Mouse (Mus musculus) MEL (cell line): ENCODE measurements at regions not wholly inside any gene's neighbourhood (a gene's known extent, or its start where the extent isn't known, plus 50 kb on each side); places are given as distances from the start of the nearest gene placed in this dataset.

ENCODE experiments used
- DNase-seq: peaks from one replicate; pipeline ENCODE4 v3.0.0; 2011; ENCODE audit warnings: low read depth, low spot score
- H3K27ac ChIP-seq: 2 replicates; pipeline ENCODE4 v1.5.1; 2012; ENCODE audit warnings: low read depth, mild to moderate bottlenecking, control low read depth, low read length, moderate library complexity; ENCODE audit not compliant: control insufficient read depth
- H3K27me3 ChIP-seq, 2 experiments: fragments of 150-350 bp in 1 of 2; sonication (generic) in 1 of 2; 2 replicates each; pipeline ENCODE4 v1.6.1; 2012; ENCODE audit warnings: low read length in 2 of 2, mild to moderate bottlenecking in 2 of 2, improper control_type of control experiment in 1 of 2, moderate library complexity in 1 of 2; ENCODE audit not compliant: insufficient read depth in 2 of 2, control insufficient read depth in 1 of 2
- H3K36me3 ChIP-seq, 2 experiments: 2 replicates each; pipeline ENCODE4 v1.6.1; 2012 to 2014; ENCODE audit warnings: low read length in 2 of 2, improper control_type of control experiment in 1 of 2, inconsistent platforms in 1 of 2, mild to moderate bottlenecking in 1 of 2; ENCODE audit not compliant: insufficient read depth in 2 of 2, control insufficient read depth in 1 of 2
- H3K4me1 ChIP-seq, 2 experiments: fragments of 150-350 bp in 1 of 2; sonication (generic) in 1 of 2; 2 replicates each; pipeline ENCODE4 v1.6.1; 2012; ENCODE audit warnings: low read length in 2 of 2, improper control_type of control experiment in 1 of 2, mild to moderate bottlenecking in 1 of 2; ENCODE audit not compliant: insufficient read depth in 2 of 2, control insufficient read depth in 1 of 2
- H3K4me3 ChIP-seq, 2 experiments: fragments of 150-350 bp in 1 of 2; sonication (generic) in 1 of 2; 2 replicates each; pipeline ENCODE4 v1.5.1; 2012; ENCODE audit warnings: low read depth in 2 of 2, low read length in 2 of 2, mild to moderate bottlenecking in 2 of 2, moderate library complexity in 2 of 2, control low read depth in 1 of 2, improper control_type of control experiment in 1 of 2; ENCODE audit not compliant: control insufficient read depth in 1 of 2, insufficient read depth in 1 of 2
- H3K79me2 ChIP-seq: 2 replicates; pipeline ENCODE4 v1.6.1; 2012; ENCODE audit warnings: mild to moderate bottlenecking, low read length, moderate library complexity; ENCODE audit not compliant: control insufficient read depth, poor library complexity, insufficient read depth
- H3K9ac ChIP-seq: 2 replicates; pipeline ENCODE4 v1.6.1; 2012; ENCODE audit warnings: low read depth, mild to moderate bottlenecking, control low read depth, low read length, moderate library complexity; ENCODE audit not compliant: control insufficient read depth, poor library complexity, severe bottlenecking
- H3K9me3 ChIP-seq: fragments of 150-350 bp; sonication (generic); replicated peaks from 2 replicates; pipeline ENCODE4 v1.6.1; 2012; ENCODE audit warnings: mild to moderate bottlenecking, low read length, improper control_type of control experiment, moderate library complexity; ENCODE audit not compliant: insufficient read depth
- CHD1 ChIP-seq: IDR thresholded peaks from 2 replicates; pipeline ENCODE4 v1.6.1; 2012; ENCODE audit warnings: low read depth, mild to moderate bottlenecking, inconsistent platforms, low read length, improper control_type of control experiment
- ETS1 ChIP-seq: IDR thresholded peaks from 2 replicates; pipeline ENCODE4 v1.6.1; 2012; ENCODE audit warnings: low read depth, mild to moderate bottlenecking, inconsistent platforms, low read length, improper control_type of control experiment, moderate library complexity
- GABPA ChIP-seq: IDR thresholded peaks from 2 replicates; pipeline ENCODE4 v1.6.1; 2012; ENCODE audit warnings: low read depth, mild to moderate bottlenecking, inconsistent platforms, low read length, improper control_type of control experiment, moderate library complexity
- JUND ChIP-seq: IDR thresholded peaks from 2 replicates; pipeline ENCODE4 v1.6.1; 2011; ENCODE audit warnings: low read depth, mild to moderate bottlenecking, improper control_type of control experiment, low read length
- KAT2A ChIP-seq: conservative IDR thresholded peaks from 2 replicates; pipeline ENCODE4 v1.6.1; 2012; ENCODE audit warnings: low read depth, low read length, improper control_type of control experiment, inconsistent platforms
- MAFK ChIP-seq: IDR thresholded peaks from 2 replicates; pipeline ENCODE4 v1.6.1; 2011; ENCODE audit warnings: low read depth, mild to moderate bottlenecking, low read length, improper control_type of control experiment, borderline replicate concordance
- MAX ChIP-seq: IDR thresholded peaks from 2 replicates; pipeline ENCODE4 v1.6.1; 2011; ENCODE audit warnings: low read length, improper control_type of control experiment
- MAZ ChIP-seq: IDR thresholded peaks from 2 replicates; pipeline ENCODE4 v1.6.1; 2012; ENCODE audit warnings: low read depth, mild to moderate bottlenecking, inconsistent platforms, low read length, improper control_type of control experiment
- NELFE ChIP-seq: IDR thresholded peaks from 2 replicates; pipeline ENCODE4 v1.6.1; 2011; ENCODE audit warnings: low read depth, low read length, improper control_type of control experiment
- NRF1 ChIP-seq: IDR thresholded peaks from 2 replicates; pipeline ENCODE4 v1.6.1; 2014; ENCODE audit warnings: low read depth, mild to moderate bottlenecking, inconsistent platforms, low read length, improper control_type of control experiment, moderate library complexity; ENCODE audit not compliant: poor library complexity, insufficient read depth, severe bottlenecking
- POLR2AphosphoS2 ChIP-seq: IDR thresholded peaks from 2 replicates; pipeline ENCODE4 v1.6.1; 2011; ENCODE audit warnings: low read length, improper control_type of control experiment
- RCOR1 ChIP-seq: IDR thresholded peaks from 2 replicates; pipeline ENCODE4 v1.6.1; 2012; ENCODE audit warnings: low read depth, mild to moderate bottlenecking, inconsistent platforms, low read length, improper control_type of control experiment
- SIN3A ChIP-seq: IDR thresholded peaks from 2 replicates; pipeline ENCODE4 v1.6.1; 2012; ENCODE audit warnings: low read length, improper control_type of control experiment, inconsistent platforms
- TAL1 ChIP-seq: IDR thresholded peaks from 2 replicates; pipeline ENCODE4 v1.6.1; 2012; ENCODE audit warnings: mild to moderate bottlenecking, inconsistent platforms, low read length, moderate library complexity, mixed read lengths
- TBP ChIP-seq: IDR thresholded peaks from 2 replicates; pipeline ENCODE4 v1.8.0; 2011; ENCODE audit warnings: low read depth, low read length, improper control_type of control experiment
- TCF12 ChIP-seq: IDR thresholded peaks from 2 replicates; pipeline ENCODE4 v1.6.1; 2014; ENCODE audit warnings: low read depth, mild to moderate bottlenecking, inconsistent platforms, low read length, improper control_type of control experiment, moderate library complexity
- UBTF ChIP-seq: IDR thresholded peaks from 2 replicates; pipeline ENCODE4 v1.6.1; 2012; ENCODE audit warnings: low read depth, mild to moderate bottlenecking, inconsistent platforms, low read length, improper control_type of control experiment, moderate library complexity, borderline replicate concordance; ENCODE audit not compliant: insufficient read depth
- USF1 ChIP-seq: IDR thresholded peaks from 2 replicates; pipeline ENCODE4 v1.6.1; 2014; ENCODE audit warnings: low read depth, mild to moderate bottlenecking, inconsistent platforms, low read length, improper control_type of control experiment, moderate library complexity
- ZC3H11A ChIP-seq: IDR thresholded peaks from 2 replicates; pipeline ENCODE4 v1.6.1; 2012; ENCODE audit warnings: low read depth, mild to moderate bottlenecking, inconsistent platforms, low read length, improper control_type of control experiment
- ZKSCAN1 ChIP-seq: IDR thresholded peaks from 2 replicates; pipeline ENCODE4 v1.6.1; 2012; ENCODE audit warnings: low read depth, mild to moderate bottlenecking, inconsistent platforms, low read length, improper control_type of control experiment, moderate library complexity
- ZNF384 ChIP-seq: IDR thresholded peaks from 2 replicates; pipeline ENCODE4 v1.6.1; 2012; ENCODE audit warnings: low read depth, mild to moderate bottlenecking, inconsistent platforms, low read length, improper control_type of control experiment

DNA sequence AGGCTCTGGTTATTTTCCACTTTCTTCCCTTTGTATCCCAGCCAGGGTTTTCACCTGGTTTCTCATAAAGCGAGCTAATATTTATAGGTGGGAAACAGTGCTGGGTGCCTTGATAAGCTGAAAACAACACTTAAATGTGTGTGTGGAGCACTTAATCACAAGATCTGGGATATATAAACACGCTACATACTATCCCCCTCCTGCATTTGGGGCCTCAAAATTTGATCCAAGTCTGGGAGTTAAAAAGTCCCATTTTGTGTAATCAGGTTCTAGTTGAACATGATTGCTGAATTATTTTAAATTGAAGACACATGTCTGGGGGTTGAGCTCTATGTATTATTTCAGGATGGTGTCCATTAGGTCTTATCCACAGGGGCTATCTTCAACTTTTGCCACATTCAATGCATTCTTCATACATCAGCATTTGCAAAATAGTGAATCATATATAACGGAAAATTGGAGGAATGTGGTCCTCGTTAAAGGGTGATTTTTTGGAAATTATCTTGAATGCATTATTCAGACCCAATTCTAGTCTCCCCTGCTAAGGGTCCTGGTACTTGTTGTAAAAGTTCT lies 303.2 kb upstream of the Npvf start:
- DNase-seq: no peak
- TF ChIP-seq ZNF384 (no peak), CHD1 (no peak), JUND (no peak), POLR2AphosphoS2 (no peak), MAFK (no peak), SIN3A (no peak), MAX (no peak), KAT2A (no peak), TAL1 (no peak), TCF12 (no peak), ZC3H11A (no peak), ETS1 (no peak), USF1 (no peak), ZKSCAN1 (no peak), NELFE (no peak), MAZ (no peak), TBP (no peak), NRF1 (no peak), UBTF (no peak), GABPA (no peak)
- Histone ChIP-seq H3K4me3 (no peak overlapping the region), H3K9ac (no peak overlapping the region), H3K9me3 (no peaks in the 10 kb centered on the region), H3K4me1 (no peaks in the 10 kb centered on the region), H3K27me3 (no peaks in the 10 kb centered on the region), H3K79me2 (no peaks in the 10 kb centered on the region), H3K27ac (no peak overlapping the region), H3K36me3 (no peaks in the 10 kb centered on the region)

DNA sequence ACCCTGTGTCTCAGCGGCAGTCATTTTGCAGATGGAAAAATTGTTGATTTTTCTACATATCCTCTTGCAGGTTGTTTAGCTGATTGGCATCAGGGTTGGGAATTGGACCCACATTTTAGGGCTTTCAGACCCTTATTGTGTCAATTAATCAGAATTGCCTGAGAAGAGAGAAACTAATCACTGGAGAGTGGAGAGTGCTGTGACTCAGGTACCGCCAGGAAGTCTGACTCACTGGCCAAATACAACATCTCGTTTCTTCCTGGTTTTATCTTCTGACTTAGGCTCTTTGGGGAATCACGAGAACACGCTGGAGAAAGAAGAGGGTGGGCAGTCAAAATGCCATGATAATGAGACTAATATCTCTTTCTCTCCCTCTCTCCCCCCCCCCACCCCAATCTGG lies 306.1 kb upstream of the Npvf start:
- Histone ChIP-seq H3K27ac (no peak overlapping the region), H3K4me3 (no peak overlapping the region), H3K4me1 (no peaks in the 10 kb centered on the region), H3K36me3 (no peaks in the 10 kb centered on the region), H3K9ac (no peak overlapping the region), H3K9me3 (no peaks in the 10 kb centered on the region), H3K79me2 (no peaks in the 10 kb centered on the region), H3K27me3 (no peaks in the 10 kb centered on the region)
- no peak for DNase-seq
- TF ChIP-seq RCOR1: no peak
